Mouse (Mus musculus): ENCODE measurements at regions not wholly inside any gene's neighbourhood (a gene's known extent, or its start where the extent isn't known, plus 50 kb on each side); places are given as distances from the start of the nearest gene placed in this dataset.

- intact Hi-C loops (cut with DNase I): no loop called here
Measured at GRCm38 (mm10) chr2:131635791-131636190, 73.7 kb upstream of the Adra1d start.

GRCm38 (mm10) chr2:131617916-131618315 is 55.8 kb upstream of the Adra1d start:
- intact Hi-C loops (cut with DNase I): no loop called here
- DNase-seq (ENCODE audit: low spot score in 2 of 2): no peak

More at GRCm38 (mm10) chr2:131635791-131636190, 73.7 kb upstream of the Adra1d start:
- DNase-seq (ENCODE audit: low spot score in 2 of 2): no peak

- DNase-seq (ENCODE audit: low spot score in 2 of 2): no peak
- intact Hi-C loops (cut with DNase I): no loop called here
Measured at GRCm38 (mm10) chr2:131612486-131612885, 50.4 kb upstream of the Adra1d start.
